In the genomic region with DNA sequence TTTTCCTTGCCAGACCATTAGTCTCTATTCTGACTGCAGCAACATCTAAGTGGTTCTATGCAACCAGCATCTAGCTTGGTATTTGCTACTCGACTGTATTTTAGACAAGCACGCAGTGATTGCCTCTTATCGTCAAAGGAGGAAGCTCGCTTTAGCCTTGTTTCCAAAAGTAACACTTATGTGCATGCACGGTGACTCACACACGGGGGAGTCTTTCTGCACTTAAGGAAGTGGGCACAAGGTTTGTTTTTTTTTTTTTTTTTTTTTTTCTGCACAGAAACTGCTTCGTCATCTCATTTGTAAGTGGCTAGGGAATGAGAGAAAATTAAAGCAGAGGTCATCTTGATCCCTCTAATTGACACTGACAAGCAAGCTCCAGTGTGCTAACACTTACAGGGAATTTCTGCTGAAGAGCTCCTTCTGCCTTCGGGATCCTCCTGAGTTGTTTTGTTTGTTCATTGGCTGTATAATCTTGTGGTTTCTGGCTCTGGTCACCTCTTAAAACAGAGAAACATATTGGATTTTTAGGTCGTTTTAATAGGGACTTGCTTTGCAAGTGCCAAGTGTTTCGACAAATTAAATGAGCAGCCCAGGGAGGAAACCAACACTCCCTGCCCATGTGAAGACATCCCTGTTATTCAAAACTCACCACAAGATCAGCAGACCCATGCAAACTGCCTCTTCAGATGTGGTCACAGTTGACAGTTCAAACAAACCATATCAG, we compare ENCODE assay signal across 9 mouse cellular contexts. TPM values are rescaled to one million over a fixed set of nuclear protein-coding genes. Genes with fewer than 3 reads are reported as not detected.
DNase-seq lines count a peak whose midpoint lies in the region; ATAC-seq and TF ChIP-seq lines count a peak whose summit lies in the region.
"Had no signal": no experiment of that assay in that cellular context is flagged by ENCODE, and none has a peak within 500 bp of the region (broad histone marks: within the 10 kb centered on the region; RNA-seq: fewer than 3 reads in every experiment).

No protein-coding gene starts in this region.

- no peaks in the 10 kb centered on the region for H3K36me3 ChIP-seq in kidney, adult 2 months (ENCODE audit: control insufficient read depth, insufficient read depth, low read length)
- no peaks in the 10 kb centered on the region for H3K36me3 ChIP-seq in neural tube, embryonic 15.5 days

- DNase-seq in kidney, adult 2 months: peak; percentile 14
- no peak for DNase-seq in kidney, adult 18-20 months
- DNase-seq in 3134 (ENCODE audit: extremely low read depth, insufficient read length, low spot score): peak; percentile 32
- DNase-seq in lung, postnatal 14 days: peak; percentile 7
- no peak for DNase-seq in embryo, embryonic 11 days

- H3K4me3 ChIP-seq in kidney, adult 2 months (ENCODE audit: insufficient read depth, low read depth, low read length): no peak overlapping the region
- H3K4me3 ChIP-seq in bone marrow macrophage, adult 2 months (ENCODE audit: insufficient read depth, low read length): peak overlapping the region; percentile 33; the same call in 1 of the 2 replicates
- no peak overlapping the region for H3K4me3 ChIP-seq in neural tube, embryonic 15.5 days (replicated peaks)

- no peak for TF ChIP-seq CTCF in kidney, adult 2 months (conservative IDR thresholded peaks at IDR 0.05; ENCODE audit: insufficient read depth, insufficient read length, low read depth, low read length)
- TF ChIP-seq CTCF in bone marrow macrophage, adult 2 months (IDR thresholded peaks at IDR 0.05; ENCODE audit: low read depth, low read length): no peak

- no peak overlapping the region for H3K27ac ChIP-seq in kidney, adult 2 months (ENCODE audit: insufficient read depth, low read depth, low read length)
- H3K27ac ChIP-seq in bone marrow macrophage, adult 2 months (ENCODE audit: insufficient read depth, low read depth, low read length): peak overlapping the region; percentile 91
- no peak overlapping the region for H3K27ac ChIP-seq in neural tube, embryonic 15.5 days (replicated peaks)

- H3K9me3 ChIP-seq in neural tube, embryonic 15.5 days (replicated peaks): no peaks in the 10 kb centered on the region

- no peak overlapping the region for H3K4me2 ChIP-seq in neural tube, embryonic 15.5 days

- WGBS in kidney, adult 2 months: 12% methylated on average over 10 of the region's 10 CpGs
- 81% methylated on average over 10 of the region's 10 CpGs for WGBS in neural tube, embryonic 15.5 days

- no peaks in the 10 kb centered on the region for H3K4me1 ChIP-seq in kidney, adult 2 months (ENCODE audit: control insufficient read depth, insufficient read depth, low read length)
- peaks cover 44% of the 10 kb centered on the region for H3K4me1 ChIP-seq in bone marrow macrophage, adult 2 months (ENCODE audit: control insufficient read depth, insufficient read depth, low read length)
- H3K4me1 ChIP-seq in neural tube, embryonic 15.5 days: peaks cover 10% of the 10 kb centered on the region

- no peak for TF ChIP-seq POLR2A in kidney, adult 2 months (IDR thresholded peaks at IDR 0.05; ENCODE audit: low read depth, low read length)
- TF ChIP-seq POLR2A in bone marrow macrophage, adult 2 months (IDR thresholded peaks at IDR 0.05; ENCODE audit: borderline replicate concordance, low read depth, low read length): no peak

- H3K9ac ChIP-seq in neural tube, embryonic 15.5 days (replicated peaks): no peak overlapping the region

- no peaks in the 10 kb centered on the region for H3K27me3 ChIP-seq in kidney, adult 2 months (replicated peaks; ENCODE audit: control insufficient read depth, insufficient read depth, low read length)
- no peaks in the 10 kb centered on the region for H3K27me3 ChIP-seq in neural tube, embryonic 15.5 days (replicated peaks)

- no peak for ATAC-seq in erythroid progenitor cell, adult 5-6 weeks (replicated peaks; ENCODE audit: low FRiP score, poor library complexity, severe bottlenecking)
- ATAC-seq in neural tube, embryonic 15.5 days (ENCODE audit: low FRiP score): no peak

RNA-seq across cellular contexts. Expression of a gene that starts 55.0 kb away (rescaled TPM):
- 2.0 and 2.1 TPM in 2 replicates for polyA plus RNA-seq in kidney, adult 2 months (2012; rRNA removed)
- polyA plus RNA-seq in bone marrow macrophage, adult 2 months (2012; ENCODE audit: insufficient read depth, insufficient read length, missing spikeins): 1.3 and 2.7 TPM in 2 replicates
- 0.42 TPM in 1 of 2 replicates, not detected in the other for total RNA-seq in erythroid progenitor cell, adult 5-6 weeks (2015; ENCODE audit: low replicate concordance)
- total RNA-seq in erythroid progenitor cell, adult 5-6 weeks (2017; ENCODE audit: low replicate concordance): not detected in 2 replicates
- 23.7 and 25.5 TPM in 2 replicates for polyA plus RNA-seq in neural tube, embryonic 15.5 days (2015; fragmentation: Nextera tagmentation; extraction: Ambion mirVana)
- total RNA-seq: MEL had no signal

Comparison
In these comparisons a context has a peak if more than half of its experiments do, and no peak if none do; other contexts are left out.
1. DNase-seq: peak in kidney, adult 2 months (single experiment), 3134 (single experiment) and lung, postnatal 14 days (single experiment); none in kidney, adult 18-20 months (single experiment) and embryo, embryonic 11 days (single experiment).